Mouse (Mus musculus) erythroblast, embryonic 14.5 days (primary cell): ENCODE results near the gene Pax5.

ENCODE experiments used
- GATA1 ChIP-seq: IDR thresholded peaks from 2 replicates; pipeline ENCODE4 v1.6.1; 2012; ENCODE audit warnings: low read length, inconsistent platforms, mixed read lengths
- TAL1 ChIP-seq: IDR thresholded peaks from 3 replicates; pipeline ENCODE4 v1.6.1; 2012; ENCODE audit warnings: low read length, inconsistent platforms, mixed read lengths

DNA sequence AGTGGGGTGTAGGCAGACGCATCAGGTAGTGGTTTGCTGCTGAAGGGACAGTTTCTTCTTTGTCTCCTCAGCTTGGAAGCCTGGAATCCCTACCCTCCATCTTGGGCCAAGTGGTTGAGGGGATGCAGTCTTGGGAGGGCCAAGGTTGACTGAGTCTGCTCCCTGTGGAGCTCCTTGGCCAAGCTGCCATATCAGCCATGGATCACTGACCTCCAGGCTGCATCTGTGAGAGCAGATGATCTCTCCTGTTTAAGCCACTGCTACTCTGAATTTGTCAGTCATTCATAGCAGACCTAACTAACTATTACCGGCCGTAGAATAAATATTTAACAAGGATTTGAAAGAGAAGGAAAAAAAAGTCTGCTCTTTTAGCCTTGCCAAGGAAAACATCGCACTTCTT lies 196.3 kb downstream of the Pax5 start:
- TF ChIP-seq TAL1 (no peak), GATA1 (no peak)
